Mouse (Mus musculus) intestine, postnatal 0 days (tissue): ENCODE data around the gene Pygb. TPM values are rescaled to one million over a fixed set of nuclear protein-coding genes. Genes with fewer than 3 reads are reported as not detected.
A peak's percentile ranks its signal among the peaks of the same experiment; 100 is the strongest.

ENCODE experiments used
- ATAC-seq: fragments of 200-750 bp; cut with Nextera tagmentation; 2 replicates; pipeline ENCODE4 v1.8.0; 2017; ENCODE audit warnings: mild to moderate bottlenecking, moderate TSS enrichment, moderate library complexity
- H3K27ac ChIP-seq: fragments of 300-500 bp; sonication (generic); 2 replicates; pipeline ENCODE4 v1.5.1; 2014; ENCODE audit warnings: mild to moderate bottlenecking, low read depth, low read length, moderate library complexity
- H3K27me3 ChIP-seq: fragments of 300-500 bp; sonication (generic); replicated peaks from 2 replicates; pipeline ENCODE4 v1.6.1; 2014; ENCODE audit warnings: low read length, mixed read lengths; ENCODE audit not compliant: control insufficient read depth, insufficient read depth
- H3K36me3 ChIP-seq: fragments of 300-500 bp; sonication (generic); 2 replicates; pipeline ENCODE4 v1.6.1; 2014; ENCODE audit warnings: mild to moderate bottlenecking, moderate library complexity; ENCODE audit not compliant: control insufficient read depth, insufficient read depth
- H3K4me1 ChIP-seq: fragments of 300-500 bp; sonication (generic); replicated peaks from 2 replicates; pipeline ENCODE4 v1.6.1; 2014; ENCODE audit warnings: antibody characterized with exemption, low read length, mixed read lengths; ENCODE audit not compliant: control insufficient read depth, insufficient read depth
- H3K4me2 ChIP-seq: fragments of 300-500 bp; sonication (generic); replicated peaks from 2 replicates; pipeline ENCODE4 v1.6.1; 2014; ENCODE audit warnings: low read depth, mild to moderate bottlenecking, moderate library complexity
- H3K4me3 ChIP-seq: fragments of 300-500 bp; sonication (generic); 2 replicates; pipeline ENCODE4 v1.5.1; 2014; ENCODE audit warnings: low read depth, low read length
- H3K9ac ChIP-seq: fragments of 300-500 bp; sonication (generic); 2 replicates; pipeline ENCODE4 v1.6.1; 2014; ENCODE audit warnings: mild to moderate bottlenecking, low read depth, low read length
- H3K9me3 ChIP-seq: fragments of 300-500 bp; sonication (generic); 2 replicates; pipeline ENCODE4 v1.6.1; 2016; ENCODE audit warnings: mixed run types; ENCODE audit not compliant: control insufficient read depth
- CTCF ChIP-seq: sonication (generic); IDR thresholded peaks from 2 replicates; pipeline ENCODE4 v1.5.1; 2016; ENCODE audit warnings: low read depth, mild to moderate bottlenecking, control low read depth, antibody characterized with exemption, moderate library complexity
- WGBS: fragments of 180-500 bp; shearing (Covaris S2); extraction: QIAGEN DNeasy Blood & Tissue Kit; methylation state at CpG from one replicate; pipeline ENCODE4 v1.1.7; 2014; 5-methylcytosine and 5-hydroxymethylcytosine counted together
- polyA plus RNA-seq: library from polyadenylated mRNA; unstranded; fragments of >200 nt; fragmentation: Nextera tagmentation; extraction: Ambion mirVana; gene quantifications from 2 replicates; pipeline ENCODE4 v1.2.1, GENCODE M21; 2015

The Pygb gene
- polyA plus RNA-seq, 1 experiment from 2014 or later = 42.3 TPM

GRCm38 (mm10) chr2:150858724-150859487 lies 72.4 kb downstream of the Pygb start:
- Histone ChIP-seq H3K9me3 (no peaks in the 10 kb centered on the region), H3K27ac (peak overlapping the region; percentile 47; the same call in 1 of the 2 replicates), H3K36me3 (no peaks in the 10 kb centered on the region), H3K9ac (no peak overlapping the region), H3K4me2 (peak overlapping the region; percentile 45), H3K4me3 (no peak overlapping the region), H3K4me1 (no peaks in the 10 kb centered on the region), H3K27me3 (no peaks in the 10 kb centered on the region)
- no peak for TF ChIP-seq CTCF
- ATAC-seq = peak; percentile 98
- 43% methylated on average over 9 of the region's 9 CpGs for WGBS

- Histone ChIP-seq H3K27me3 (no peaks in the 10 kb centered on the region), H3K27ac (no peak overlapping the region), H3K4me2 (no peak overlapping the region), H3K9ac (no peak overlapping the region), H3K9me3 (no peaks in the 10 kb centered on the region), H3K36me3 (no peaks in the 10 kb centered on the region), H3K4me1 (no peaks in the 10 kb centered on the region), H3K4me3 (no peak overlapping the region)
- WGBS = 75% methylated on average over 11 of the region's 11 CpGs
- no peak for TF ChIP-seq CTCF
- ATAC-seq = no peak
These were observed 73.4 kb downstream of the Pygb start for GRCm38 (mm10) chr2:150859709-150860470.

- no peak for TF ChIP-seq CTCF
- ATAC-seq = no peak
- H3K36me3 ChIP-seq = no peaks in the 10 kb centered on the region
- H3K4me1 ChIP-seq = no peaks in the 10 kb centered on the region
- H3K27ac ChIP-seq = no peak overlapping the region
- WGBS = 83% methylated on average over 2 of the region's 2 CpGs
- no peaks in the 10 kb centered on the region for H3K9me3 ChIP-seq
- H3K27me3 ChIP-seq = no peaks in the 10 kb centered on the region
- no peak overlapping the region for H3K4me2 ChIP-seq
- H3K4me3 ChIP-seq = no peak overlapping the region
- H3K9ac ChIP-seq = no peak overlapping the region
These were observed 74.6 kb downstream of the Pygb start for GRCm38 (mm10) chr2:150861128-150861527.

GRCm38 (mm10) chr2:150867021-150867420 lies 80.5 kb downstream of the Pygb start:
- Histone ChIP-seq H3K27ac (no peak overlapping the region), H3K9me3 (no peaks in the 10 kb centered on the region), H3K9ac (no peak overlapping the region), H3K4me3 (no peak overlapping the region), H3K36me3 (no peaks in the 10 kb centered on the region), H3K4me1 (no peaks in the 10 kb centered on the region), H3K4me2 (no peak overlapping the region), H3K27me3 (no peaks in the 10 kb centered on the region)
- WGBS = 97% methylated on average over 2 of the region's 2 CpGs
- TF ChIP-seq CTCF = no peak
- no peak for ATAC-seq

- no peak overlapping the region for H3K27ac ChIP-seq
- TF ChIP-seq CTCF = no peak
- no peaks in the 10 kb centered on the region for H3K9me3 ChIP-seq
- WGBS = 75% methylated on average over 1 of the region's 1 CpGs
- H3K4me1 ChIP-seq = no peaks in the 10 kb centered on the region
- no peak overlapping the region for H3K9ac ChIP-seq
- H3K36me3 ChIP-seq = no peaks in the 10 kb centered on the region
- no peak overlapping the region for H3K4me2 ChIP-seq
- ATAC-seq = no peak
- no peak overlapping the region for H3K4me3 ChIP-seq
- no peaks in the 10 kb centered on the region for H3K27me3 ChIP-seq
These were observed 82.9 kb downstream of the Pygb start for GRCm38 (mm10) chr2:150869446-150869845.

- Histone ChIP-seq H3K4me2 (no peak overlapping the region), H3K4me3 (no peak overlapping the region), H3K4me1 (no peaks in the 10 kb centered on the region), H3K9ac (no peak overlapping the region), H3K9me3 (no peaks in the 10 kb centered on the region), H3K27ac (no peak overlapping the region), H3K36me3 (no peaks in the 10 kb centered on the region), H3K27me3 (no peaks in the 10 kb centered on the region)
- WGBS = 88% methylated on average over 1 of the region's 1 CpGs
- no peak for TF ChIP-seq CTCF
- ATAC-seq = no peak
These were observed 88.0 kb downstream of the Pygb start for GRCm38 (mm10) chr2:150874508-150874907.
